Mouse (Mus musculus): Measurements from ENCODE around the gene Olfr1012.
"Not testable (repeated sequence)": the region's sequence is repeated elsewhere in the genome, so short reads cannot be mapped to it uniquely, and the experiment has no call there.

The Olfr1012 gene

GRCm38 (mm10) chr2:85762666-85763065, at the start of gene Olfr1012:
TSS of gene Olfr1012 (minus strand) at chr2:85762766.
- no peak for DNase-seq (ENCODE audit: low spot score)

GRCm38 (mm10) chr2:85804501-85804900, 41.9 kb upstream of the Olfr1012 start:
- no peak for DNase-seq (ENCODE audit: low spot score)

- DNase-seq (ENCODE audit: low spot score), result no peak
These were observed 39.9 kb upstream of the Olfr1012 start, which contains the start of gene Olfr1016 for GRCm38 (mm10) chr2:85802444-85802843. TSS of gene Olfr1016 (minus strand) at chr2:85802544.

GRCm38 (mm10) chr2:85792331-85792730, 29.8 kb upstream of the Olfr1012 start:
- no peak for DNase-seq (ENCODE audit: low spot score)

- DNase-seq (ENCODE audit: low spot score), result no peak
These were observed 19.2 kb upstream of the Olfr1012 start, which contains the start of gene Olfr1015 for GRCm38 (mm10) chr2:85781717-85782116. TSS of gene Olfr1015 (plus strand) at chr2:85782017.

- no peak for DNase-seq (ENCODE audit: low spot score)
These were observed 9.8 kb upstream of the Olfr1012 start, which contains the start of gene Olfr1014 for GRCm38 (mm10) chr2:85772413-85772812. TSS of gene Olfr1014 (plus strand) at chr2:85772713.

GRCm38 (mm10) chr2:85766798-85767197, 4.2 kb upstream of the Olfr1012 start, which contains the start of gene Olfr1013:
TSS of gene Olfr1013 (plus strand) at chr2:85767098.
- no peak for DNase-seq (ENCODE audit: low spot score)

GRCm38 (mm10) chr2:85753822-85754221, 8.7 kb downstream of the Olfr1012 start:
- DNase-seq (ENCODE audit: low spot score), result no peak

GRCm38 (mm10) chr2:85725793-85726192, 36.8 kb downstream of the Olfr1012 start:
- no peak for DNase-seq (ENCODE audit: low spot score)

GRCm38 (mm10) chr2:85715119-85715518, 47.4 kb downstream of the Olfr1012 start, which contains the start of gene Olfr1009:
TSS of gene Olfr1009 (plus strand) at chr2:85715419.
- no peak for DNase-seq (ENCODE audit: low spot score)

- DNase-seq (ENCODE audit: low spot score), result no peak
These were observed 51.4 kb downstream of the Olfr1012 start for GRCm38 (mm10) chr2:85711159-85711558.

GRCm38 (mm10) chr2:85710680-85711079, 51.9 kb downstream of the Olfr1012 start:
- not testable (repeated sequence) for DNase-seq (ENCODE audit: low spot score)
